Mouse (Mus musculus) right cerebral cortex, postnatal 10 days (tissue): ENCODE data around the gene Hnmt.
"Not testable (repeated sequence)": the region's sequence is repeated elsewhere in the genome, so short reads cannot be mapped to it uniquely, and the experiment has no call there.

Source experiments
- DNase-seq, 2 experiments: peaks; one replicate each; pipeline ENCODE4 v3.0.0; 2021; ENCODE audit warnings: low spot score in 2 of 2

Hnmt gene

DNA sequence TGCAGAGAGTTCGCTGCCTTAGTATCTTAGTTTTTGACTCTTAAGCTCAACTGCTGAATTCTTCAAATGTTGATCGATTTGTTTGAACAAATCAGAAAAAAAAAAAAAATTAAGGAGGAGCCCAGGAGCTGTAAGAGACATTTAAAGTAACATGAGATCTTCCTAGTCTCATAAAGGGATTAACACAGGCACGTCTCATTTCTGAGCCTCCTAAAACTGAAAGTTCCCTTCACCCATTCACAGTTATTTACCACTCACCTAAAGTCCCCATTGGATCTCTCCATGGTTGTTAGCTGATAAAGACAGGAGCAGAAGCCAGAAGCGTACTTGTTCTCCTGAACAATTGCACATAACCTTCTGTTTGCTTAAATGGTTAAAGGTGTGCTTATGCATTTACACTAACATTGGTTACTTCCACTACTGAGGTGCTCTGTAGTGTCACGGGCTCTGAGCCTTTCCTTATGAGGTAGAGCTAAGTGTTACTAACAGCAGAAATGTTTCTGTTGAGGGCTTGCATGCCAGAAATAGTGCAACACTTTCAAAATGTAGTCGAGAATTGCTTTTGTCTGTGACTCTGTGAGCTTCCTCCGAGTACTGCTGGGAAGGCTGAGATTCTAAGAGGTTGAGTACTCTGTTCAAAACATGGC is at the start of gene Hnmt:
Hnmt (minus strand) TSS at position 51 of the 647 bp plus-strand sequence.
- no peak for DNase-seq

DNA sequence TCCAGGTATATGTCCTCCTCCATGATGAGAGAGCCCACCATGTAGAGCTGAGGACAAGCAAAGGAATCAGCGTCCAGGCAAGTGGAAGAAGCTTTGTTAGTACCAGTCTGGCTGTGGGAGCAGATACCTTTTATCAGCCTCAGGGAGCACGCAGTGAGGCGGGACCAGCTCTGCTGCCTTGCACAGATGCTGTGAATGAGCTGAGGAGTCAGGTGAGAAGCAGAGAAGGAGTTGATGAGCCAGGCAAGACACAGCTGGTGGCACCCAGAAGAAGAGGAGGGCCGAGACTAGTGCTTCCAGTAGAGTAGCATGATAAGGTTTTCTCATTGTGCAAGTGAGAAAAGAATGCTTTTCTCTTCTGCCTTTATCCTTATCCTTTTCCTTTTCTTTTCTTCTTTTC is 47.3 kb upstream of the Hnmt start, which contains the start of gene Tbpl2:
Tbpl2 (minus strand) TSS at position 101 of the 400 bp plus-strand sequence.
- no peak for DNase-seq

DNA sequence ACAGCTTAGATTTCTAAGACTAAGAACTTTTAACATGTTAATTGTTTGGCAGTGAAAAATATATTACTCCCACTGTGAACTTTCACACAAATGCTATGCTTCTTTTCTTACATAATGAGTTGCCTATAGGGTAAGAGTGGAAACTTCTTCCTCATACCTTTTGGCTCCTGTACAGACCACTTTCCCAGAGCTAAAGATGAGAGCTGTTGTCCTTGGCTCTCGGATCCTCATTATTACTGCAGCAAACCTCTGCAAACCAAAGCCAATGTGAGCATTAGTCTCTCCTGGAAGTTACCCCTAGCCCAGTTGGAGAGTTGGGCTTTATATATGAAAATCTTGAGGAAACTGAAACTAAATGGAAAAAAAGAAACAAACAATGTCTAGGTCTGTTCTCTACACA is 41.7 kb upstream of the Hnmt start:
- DNase-seq: no peak

DNA sequence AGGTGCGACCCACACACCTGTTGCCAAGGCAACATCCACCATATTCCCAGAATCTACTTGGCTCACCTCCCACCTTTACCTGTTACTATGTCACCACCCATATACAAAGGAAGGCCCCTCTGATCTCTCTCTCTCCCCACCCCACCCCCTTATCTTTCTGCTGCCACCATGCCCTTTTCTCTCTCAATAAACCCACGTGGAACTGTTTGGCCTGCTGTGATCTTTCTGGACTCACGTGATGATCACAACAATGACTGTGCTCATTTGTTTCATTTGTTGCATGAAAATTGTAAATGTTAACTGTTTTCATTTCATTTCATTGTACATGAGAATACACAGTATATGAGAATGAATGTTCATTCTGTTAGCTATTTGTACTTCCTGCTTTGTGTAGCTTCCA is 1.3 kb upstream of the Hnmt start:
- DNase-seq: no peak

DNA sequence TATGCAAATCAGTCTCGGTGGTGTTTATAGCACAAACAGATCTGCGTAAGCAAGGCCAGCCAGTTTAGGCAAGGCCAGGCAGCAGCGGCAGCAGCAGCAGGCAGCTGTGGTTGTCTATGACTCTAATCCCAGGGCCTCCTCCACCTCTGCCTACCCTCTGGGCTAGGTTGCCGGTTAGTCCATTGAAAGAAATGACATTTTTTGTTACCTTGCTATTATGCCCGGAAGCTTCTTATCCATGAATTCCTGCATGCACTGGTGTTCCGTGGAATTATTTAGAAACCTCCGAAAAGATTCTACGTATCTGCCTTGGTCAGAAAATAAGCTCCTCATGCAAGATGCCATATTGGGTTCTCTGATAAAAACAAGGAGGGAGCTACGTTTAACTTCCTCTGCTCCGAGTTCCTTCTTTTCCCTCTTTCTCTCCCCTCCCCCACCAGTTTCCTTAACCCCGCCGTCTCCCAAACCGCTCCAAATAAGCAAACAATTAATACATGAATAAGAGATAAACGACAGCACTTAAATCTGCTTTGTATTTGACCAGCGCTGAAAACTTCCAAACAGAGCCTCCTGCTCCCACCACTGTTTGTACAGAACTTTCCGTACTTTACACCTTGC is 605 bp downstream of the Hnmt start:
- peak; percentile 65 to 73 for DNase-seq

- DNase-seq: no peak
Observed at GRCm38 (mm10) chr2:24047551-24048479, 1.4 kb downstream of the Hnmt start.

DNA sequence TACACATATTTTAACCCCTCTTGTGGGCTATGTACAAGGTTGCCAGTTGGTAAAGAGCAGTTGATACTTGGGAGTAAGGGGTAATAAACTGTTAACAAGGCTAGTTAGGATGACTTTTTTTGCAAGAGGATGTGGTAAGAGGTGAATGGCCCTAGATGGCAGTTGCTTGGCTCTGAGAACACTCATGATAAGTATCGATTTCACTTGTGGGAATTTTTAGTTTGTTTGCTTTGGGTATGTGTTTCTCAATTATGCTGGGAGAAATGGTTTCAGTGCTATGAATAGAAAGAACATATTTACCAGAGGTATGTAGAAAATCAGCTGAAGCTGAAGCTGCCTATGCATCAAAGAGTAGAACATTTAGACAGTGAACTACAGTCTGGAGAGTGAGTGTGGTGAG is 6.3 kb downstream of the Hnmt start:
- no peak for DNase-seq

- no peak for DNase-seq
Observed at GRCm38 (mm10) chr2:24040531-24040930, 8.7 kb downstream of the Hnmt start.

DNA sequence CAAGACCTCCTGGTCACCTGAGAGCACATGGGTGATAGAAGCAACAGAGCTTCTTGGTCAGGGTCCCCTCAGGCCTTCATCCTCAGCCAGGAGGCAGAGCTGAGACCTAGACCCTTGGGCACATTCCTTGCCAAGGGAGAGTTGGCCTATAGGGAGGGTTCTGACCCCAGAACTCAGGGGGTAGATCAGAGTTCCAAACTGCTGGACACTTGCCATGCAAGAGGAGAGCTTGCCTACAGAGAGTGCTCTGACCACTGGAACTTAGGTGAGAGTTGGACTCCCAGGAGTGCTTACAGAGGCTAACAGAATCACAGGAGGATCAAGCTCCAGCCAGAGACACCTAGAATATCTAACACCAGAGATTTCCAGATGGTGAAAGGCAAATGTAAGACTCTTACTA is 29.8 kb downstream of the Hnmt start:
- DNase-seq: not testable (repeated sequence)

DNA sequence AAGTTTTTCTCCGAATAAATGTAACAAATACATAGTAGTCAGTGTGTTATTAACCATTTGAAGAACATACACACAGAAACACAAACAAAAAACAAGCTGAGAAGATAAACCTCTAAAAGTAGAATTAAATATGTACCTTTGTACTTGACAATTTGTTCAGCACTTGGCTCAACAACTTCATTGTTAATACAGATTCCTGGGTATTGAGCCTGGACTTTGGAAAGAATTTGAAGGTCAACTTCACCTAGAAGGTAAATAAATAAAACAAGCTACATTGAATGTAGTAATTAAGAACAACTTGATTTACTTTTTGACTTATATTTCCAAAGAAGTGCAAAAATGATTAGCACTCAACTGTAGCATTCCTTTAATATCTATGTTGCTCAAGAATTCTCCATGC is 30.2 kb downstream of the Hnmt start:
- DNase-seq: no peak

GRCm38 (mm10) chr2:24014957-24015356 is 34.2 kb downstream of the Hnmt start:
- DNase-seq: no peak

DNA sequence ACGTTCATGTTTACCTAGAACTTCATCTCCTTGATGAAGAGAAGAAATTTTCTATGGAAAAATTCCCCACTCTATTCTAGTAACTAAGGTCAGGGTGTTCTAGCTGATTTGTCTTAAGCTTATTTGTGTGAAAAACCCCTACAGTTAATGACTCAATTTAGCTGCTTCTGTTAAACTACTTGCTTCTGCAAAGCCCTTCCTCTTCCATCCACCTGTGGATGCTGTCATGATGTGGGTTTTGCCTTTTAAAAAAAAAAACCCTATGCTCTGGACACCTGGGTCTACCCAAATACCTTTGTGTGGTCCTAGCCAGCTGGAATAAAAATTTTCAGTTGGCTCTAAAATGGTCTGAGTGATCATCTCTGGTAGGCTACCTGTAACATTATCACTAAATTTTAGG is 49.9 kb downstream of the Hnmt start:
- DNase-seq: no peak

- no peak for DNase-seq
Observed at GRCm38 (mm10) chr2:23998836-23999235, 50.4 kb downstream of the Hnmt start.

DNA sequence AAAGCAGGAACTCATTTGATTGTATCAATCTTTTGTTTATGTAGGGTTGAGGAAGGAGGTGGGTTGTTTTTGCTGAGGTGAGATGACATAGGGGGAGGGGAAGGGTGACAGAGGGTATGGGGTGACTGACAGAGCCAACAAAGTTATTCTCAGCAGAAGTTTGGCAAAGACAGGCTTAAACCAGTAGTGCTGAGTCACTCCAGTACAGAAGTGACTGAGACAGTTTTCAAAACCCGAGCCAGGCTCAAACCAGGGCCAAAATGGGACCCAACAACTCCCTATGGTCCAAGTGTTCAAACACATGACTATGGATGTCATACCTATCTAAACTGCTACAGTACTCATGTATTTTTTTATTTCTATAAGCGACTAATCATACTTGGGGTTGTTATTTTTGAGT is 52.4 kb downstream of the Hnmt start:
- DNase-seq: no peak

GRCm38 (mm10) chr2:23990034-23990573 is 59.1 kb downstream of the Hnmt start:
- DNase-seq: not testable (repeated sequence)

DNA sequence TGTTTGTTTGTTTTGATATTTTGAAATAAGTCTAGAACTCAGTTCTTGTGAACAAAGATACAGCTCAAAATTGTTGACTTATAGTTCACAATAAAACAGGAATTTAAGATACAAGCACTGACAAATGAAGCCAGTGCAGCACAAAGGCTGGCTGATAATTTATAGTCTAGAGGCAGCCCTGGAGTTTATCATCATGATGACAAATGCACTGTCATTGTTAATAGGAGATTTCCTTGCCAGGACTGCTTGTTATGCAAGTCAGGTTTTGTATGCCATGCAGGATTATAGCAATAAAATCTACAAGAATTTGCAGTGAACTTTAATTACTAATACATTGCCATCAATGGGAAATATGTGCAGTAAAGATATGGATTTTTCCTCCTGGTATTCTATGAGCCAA is 61.9 kb downstream of the Hnmt start:
- DNase-seq: no peak

- no peak for DNase-seq
Observed at GRCm38 (mm10) chr2:23983343-23983742, 65.9 kb downstream of the Hnmt start.

DNA sequence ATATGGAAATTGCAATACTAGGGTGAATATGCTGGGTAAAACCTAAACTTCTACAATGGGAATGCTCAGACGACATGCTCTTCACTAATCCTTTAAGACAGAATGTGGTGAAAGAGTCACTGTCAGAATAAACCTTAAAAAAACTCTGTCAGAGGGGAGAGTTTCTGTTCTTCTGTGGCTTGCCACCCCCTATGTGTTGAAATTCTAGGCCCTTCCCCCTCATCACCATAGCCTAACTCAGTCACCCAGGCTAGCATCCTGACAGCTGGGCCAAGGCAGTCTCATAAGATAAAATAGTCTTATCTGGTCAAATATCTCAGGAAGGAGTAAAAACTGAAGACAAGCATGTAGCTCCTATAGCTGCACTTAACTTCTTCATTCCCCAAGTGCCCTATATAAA is 66.3 kb downstream of the Hnmt start:
- DNase-seq: no peak

- not testable (repeated sequence) for DNase-seq
Observed at GRCm38 (mm10) chr2:23960659-23961274, 88.4 kb downstream of the Hnmt start.
